Mouse (Mus musculus) CH12.LX (cell line): Measurements from ENCODE around the gene Npm3. TPM values are rescaled to one million over a fixed set of nuclear protein-coding genes. Genes with fewer than 3 reads are reported as not detected.

Source experiments
- DNase-seq: peaks from one replicate; pipeline ENCODE4 v3.0.0-alpha.2; 2013; ENCODE audit errors: extremely low read depth
- H3K27ac ChIP-seq: 2 replicates; pipeline ENCODE4 v1.5.1; 2012; ENCODE audit warnings: low read depth, mild to moderate bottlenecking, control low read depth, moderate library complexity; ENCODE audit not compliant: insufficient read depth
- H3K27me3 ChIP-seq: replicated peaks from 2 replicates; pipeline ENCODE3; 2012; ENCODE audit warnings: inconsistent platforms
- H3K36me3 ChIP-seq, 2 experiments: replicated peaks in 1 of 2; 2 replicates each; pipeline versions ENCODE3 to v1.6.1; 2012; ENCODE audit warnings: inconsistent platforms in 1 of 2, low read length in 1 of 2, mild to moderate bottlenecking in 1 of 2, mixed read lengths in 1 of 2, moderate library complexity in 1 of 2; ENCODE audit not compliant: control insufficient read depth in 1 of 2, insufficient read depth in 1 of 2
- H3K4me1 ChIP-seq, 2 experiments: 2 replicates each; pipeline ENCODE4 v1.6.1; 2012; ENCODE audit warnings: inconsistent platforms in 1 of 2, moderate library complexity in 1 of 2; ENCODE audit not compliant: insufficient read depth in 2 of 2, control insufficient read depth in 1 of 2
- H3K4me2 ChIP-seq: 2 replicates; pipeline ENCODE4 v1.6.1; 2012; ENCODE audit warnings: low read depth, mild to moderate bottlenecking, control low read depth; ENCODE audit not compliant: poor library complexity, insufficient read depth, severe bottlenecking
- H3K4me3 ChIP-seq, 3 experiments: fragments of 150-350 bp in 1 of 3; sonication (generic) in 1 of 3; replicated peaks in 1 of 3; 2 replicates each; pipeline versions ENCODE3 to v1.5.1; 2011 to 2012; ENCODE audit warnings: low read depth in 2 of 3, low read length in 2 of 3, mild to moderate bottlenecking in 2 of 3, moderate library complexity in 2 of 3, control low read depth in 1 of 3, improper control_type of control experiment in 1 of 3, inconsistent platforms in 1 of 3, mixed read lengths in 1 of 3; ENCODE audit not compliant: poor library complexity in 1 of 3
- H3K79me2 ChIP-seq: replicated peaks from 2 replicates; pipeline ENCODE4 v1.6.1; 2012; ENCODE audit warnings: mild to moderate bottlenecking, moderate library complexity; ENCODE audit not compliant: control insufficient read depth, poor library complexity, insufficient read depth, severe bottlenecking; ENCODE audit errors: extremely low read depth
- H3K9ac ChIP-seq: 2 replicates; pipeline ENCODE4 v1.6.1; 2012; ENCODE audit warnings: low read depth, mild to moderate bottlenecking, control low read depth, moderate library complexity; ENCODE audit not compliant: insufficient read depth
- H3K9me3 ChIP-seq: replicated peaks from 2 replicates; pipeline ENCODE3; 2012; ENCODE audit warnings: low read length, inconsistent platforms, mixed read lengths
- CHD2 ChIP-seq: IDR thresholded peaks from 2 replicates; pipeline ENCODE4 v1.6.1; 2011; ENCODE audit warnings: low read length, improper control_type of control experiment
- CTCF ChIP-seq, 2 experiments: IDR thresholded peaks in 1 of 2; conservative IDR thresholded peaks in 1 of 2; 2 replicates each; pipeline ENCODE4 v1.5.1; 2011 to 2012; ENCODE audit warnings: low read depth in 2 of 2, low read length in 2 of 2, improper control_type of control experiment in 1 of 2, inconsistent platforms in 1 of 2, mild to moderate bottlenecking in 1 of 2, moderate library complexity in 1 of 2
- ELF1 ChIP-seq: IDR thresholded peaks from 2 replicates; pipeline ENCODE4 v1.6.1; 2014; ENCODE audit warnings: low read depth, mild to moderate bottlenecking, inconsistent platforms, low read length, improper control_type of control experiment
- ETS1 ChIP-seq: conservative IDR thresholded peaks from 2 replicates; pipeline ENCODE4 v1.6.1; 2012; ENCODE audit warnings: low read depth, mild to moderate bottlenecking, inconsistent platforms, low read length, improper control_type of control experiment, moderate library complexity
- JUND ChIP-seq: conservative IDR thresholded peaks from 2 replicates; pipeline ENCODE4 v1.6.1; 2011; ENCODE audit warnings: low read depth, low read length, improper control_type of control experiment
- KAT2A ChIP-seq: IDR thresholded peaks from 2 replicates; pipeline ENCODE4 v1.6.1; 2012; ENCODE audit warnings: low read length, improper control_type of control experiment, inconsistent platforms; ENCODE audit not compliant: insufficient replicate concordance
- MYC ChIP-seq: IDR thresholded peaks from 2 replicates; pipeline ENCODE4 v1.6.1; 2011; ENCODE audit warnings: low read depth, mild to moderate bottlenecking, improper control_type of control experiment, low read length
- NELFE ChIP-seq: IDR thresholded peaks from 2 replicates; pipeline ENCODE4 v1.6.1; 2011; ENCODE audit warnings: low read depth, low read length, improper control_type of control experiment
- RCOR1 ChIP-seq: conservative IDR thresholded peaks from 2 replicates; pipeline ENCODE4 v1.6.1; 2012; ENCODE audit warnings: low read depth, mild to moderate bottlenecking, inconsistent platforms, low read length, improper control_type of control experiment
- SIN3A ChIP-seq: IDR thresholded peaks from 2 replicates; pipeline ENCODE4 v1.6.1; 2012; ENCODE audit warnings: low read length, improper control_type of control experiment, inconsistent platforms
- SMC3 ChIP-seq: IDR thresholded peaks from 2 replicates; pipeline ENCODE4 v1.6.1; 2011; ENCODE audit warnings: low read depth, low read length, improper control_type of control experiment
- TBP ChIP-seq: conservative IDR thresholded peaks from 2 replicates; pipeline ENCODE4 v1.6.1; 2011; ENCODE audit warnings: low read depth, low read length, improper control_type of control experiment
- UBTF ChIP-seq: IDR thresholded peaks from 2 replicates; pipeline ENCODE4 v1.6.1; 2012; ENCODE audit warnings: low read depth, mild to moderate bottlenecking, inconsistent platforms, low read length, improper control_type of control experiment, moderate library complexity
- ZKSCAN1 ChIP-seq: IDR thresholded peaks from 2 replicates; pipeline ENCODE4 v1.6.1; 2012; ENCODE audit warnings: low read depth, inconsistent platforms, low read length, improper control_type of control experiment, borderline replicate concordance
- dilution Hi-C: fragments of 300-500 bp; cut with MboI; formaldehyde crosslinking; loops from 2 replicates; pipeline ENCODE4 v1.14.3; 2020; ENCODE audit warnings: low sequenced_read_pairs; ENCODE audit not compliant: extremely low pct_unique_long_range_greater_than_20kb, extremely low pct_ligation_motif_present
- in situ Hi-C: fragments of 300-500 bp; cut with MboI; formaldehyde crosslinking; loops from 3 replicates; pipeline ENCODE4 v1.14.3; 2019; ENCODE audit warnings: low sequenced_read_pairs, low pct_ligation_motif_present, low pct_unique_long_range_greater_than_20kb, mixed read lengths
- polyA plus RNA-seq: library from polyadenylated mRNA; unstranded; fragments of >175 nt; gene quantifications from 2 replicates; pipeline ENCODE4 v1.2.1, GENCODE M21; 2012; ENCODE audit warnings: low read depth; ENCODE audit not compliant: insufficient read length
- total RNA-seq, 2 experiments: library from RNA; depleted of rRNA; stranded (reverse); fragments of 300-350 nt in 1 of 2; fragments of >200 nt in 1 of 2; gene quantifications; 2 replicates each; pipeline ENCODE4 v1.2.3; 2012 to 2014

Gene Npm3
- total and polyA plus RNA-seq, 3 experiments = 189 to 237 (median 225) TPM

GRCm38 (mm10) chr19:45717493-45718220, 31.7 kb downstream of the Npm3 start:
- Histone ChIP-seq H3K36me3 (no peaks in the 10 kb centered on the region), H3K27ac (no peak overlapping the region), H3K79me2 (no peaks in the 10 kb centered on the region), H3K4me2 (no peak overlapping the region), H3K9me3 (no peaks in the 10 kb centered on the region), H3K4me1 (peaks cover 0 to 3% of the 10 kb centered on the region in 2 experiments; a peak in 1 of 4 replicates), H3K27me3 (no peaks in the 10 kb centered on the region), H3K9ac (no peak overlapping the region), H3K4me3 (no peak overlapping the region)
- TF ChIP-seq CTCF (conservative IDR thresholded peaks at IDR 0.05 in 1 of 2, IDR thresholded peaks at IDR 0.05 in 1 of 2; ENCODE audit: low read depth in 2 of 2, low read length in 2 of 2) (no peak), ELF1 (no peak), TBP (no peak), MYC (no peak), ETS1 (no peak), RCOR1 (no peak)
- dilution Hi-C loops (no loop called here), in situ Hi-C loops (no loop called here)
- no peak for DNase-seq

DNA sequence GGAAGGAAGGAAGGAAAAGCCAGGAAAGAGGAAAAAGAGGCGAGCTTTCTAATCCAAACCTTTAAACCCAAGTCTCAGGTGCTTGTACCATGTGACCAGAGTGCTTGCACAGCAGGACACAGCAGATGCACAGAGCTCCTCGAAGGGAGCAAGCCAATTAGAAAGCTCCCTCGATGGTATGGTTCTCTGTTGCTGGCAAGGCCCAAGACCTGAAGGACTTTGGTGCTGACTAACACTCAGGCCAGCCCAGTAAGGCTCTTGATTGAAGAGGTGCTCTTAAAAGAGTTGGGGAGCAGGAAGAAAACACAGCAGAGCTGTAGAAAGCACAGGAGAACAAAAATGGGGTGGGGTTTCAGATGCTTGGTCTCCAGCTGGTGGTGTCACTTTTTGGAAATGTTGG, 40.7 kb downstream of the Npm3 start:
- DNase-seq = no peak
- peaks cover 6% of the 10 kb centered on the region for H3K9me3 ChIP-seq
- H3K4me3 ChIP-seq = no peak overlapping the region
- H3K4me1 ChIP-seq = no peaks in the 10 kb centered on the region; a peak in 1 of 4 replicates
- no peak overlapping the region for H3K9ac ChIP-seq
- no peaks in the 10 kb centered on the region for H3K79me2 ChIP-seq
- TF ChIP-seq SMC3 = no peak
- no peak for TF ChIP-seq ELF1
- no peak for TF ChIP-seq SIN3A
- no peak for TF ChIP-seq CHD2
- no peak for TF ChIP-seq NELFE
- TF ChIP-seq JUND = no peak
- no peak for TF ChIP-seq ZKSCAN1
- TF ChIP-seq UBTF = no peak
- no peak for TF ChIP-seq KAT2A
- TF ChIP-seq, all 38 proteins: peak for 0
- Histone ChIP-seq H3K27me3 (peaks cover 5% of the 10 kb centered on the region), H3K27ac (no peak overlapping the region), H3K4me2 (no peak overlapping the region), H3K36me3 (no peaks in the 10 kb centered on the region)
- in situ Hi-C loops (no loop called here), dilution Hi-C loops (no loop called here)

Other genes starting within 250 kb of the Npm3 start
- gene Poll, start 189.1 kb downstream of the Npm3 start, total RNA-seq (2012; rRNA removed) = 21.0 and 24.6 TPM in 2 replicates
- gene Poll, start 189.1 kb downstream of the Npm3 start, total RNA-seq (2014; rRNA removed) = 18.9 and 19.1 TPM in 2 replicates
- 14.0 and 16.5 TPM in 2 replicates for gene Poll, start 189.1 kb downstream of the Npm3 start, polyA plus RNA-seq
- gene Gm17018, start 189.0 kb downstream of the Npm3 start, total RNA-seq (2012; rRNA removed) = 30.3 and 34.4 TPM in 2 replicates
- gene Gm17018, start 189.0 kb downstream of the Npm3 start, total RNA-seq (2014; rRNA removed) = 18.5 and 19.9 TPM in 2 replicates
- gene Gm17018, start 189.0 kb downstream of the Npm3 start, polyA plus RNA-seq = 40.4 and 54.8 TPM in 2 replicates
- 3.2 and 4.5 TPM in 2 replicates for gene Fbxw4, start 89.3 kb downstream of the Npm3 start, total RNA-seq (2012; rRNA removed)
- gene Fbxw4, start 89.3 kb downstream of the Npm3 start, total RNA-seq (2014; rRNA removed) = 4.8 and 7.5 TPM in 2 replicates
- gene Fbxw4, start 89.3 kb downstream of the Npm3 start, polyA plus RNA-seq = 5.5 and 8.6 TPM in 2 replicates
- gene Fgf8, start 6.7 kb downstream of the Npm3 start, total RNA-seq (2012; rRNA removed) = not detected in 2 replicates
- gene Fgf8, start 6.7 kb downstream of the Npm3 start, total RNA-seq (2014; rRNA removed) = not detected in 2 replicates
- gene Fgf8, start 6.7 kb downstream of the Npm3 start, polyA plus RNA-seq = not detected in 2 replicates
- 63.9 and 69.8 TPM in 2 replicates for gene Mgea5, start 34.2 kb upstream of the Npm3 start, total RNA-seq (2012; rRNA removed)
- gene Mgea5, start 34.2 kb upstream of the Npm3 start, total RNA-seq (2014; rRNA removed) = 69.4 and 78.7 TPM in 2 replicates
- gene Mgea5, start 34.2 kb upstream of the Npm3 start, polyA plus RNA-seq = 66.4 and 68.7 TPM in 2 replicates
- not detected in 2 replicates for gene Kcnip2, start 66.5 kb upstream of the Npm3 start, total RNA-seq (2012; rRNA removed)
- gene Kcnip2, start 66.5 kb upstream of the Npm3 start, total RNA-seq (2014; rRNA removed) = not detected in 2 replicates
- gene Kcnip2, start 66.5 kb upstream of the Npm3 start, polyA plus RNA-seq = not detected in 2 replicates
- 1.9 and 2.2 TPM in 2 replicates for gene Armh3, start 248.9 kb upstream of the Npm3 start, total RNA-seq (2012; rRNA removed)
- 1.1 and 1.3 TPM in 2 replicates for gene Armh3, start 248.9 kb upstream of the Npm3 start, total RNA-seq (2014; rRNA removed)
- gene Armh3, start 248.9 kb upstream of the Npm3 start, polyA plus RNA-seq = 4.3 and 4.9 TPM in 2 replicates